Mouse (Mus musculus) CH12.LX (cell line): ENCODE measurements at regions not wholly inside any gene's neighbourhood (a gene's known extent, or its start where the extent isn't known, plus 50 kb on each side); places are given as distances from the start of the nearest gene placed in this dataset.

Experiments
- DNase-seq: peaks from one replicate; pipeline ENCODE4 v3.0.0-alpha.2; 2013; ENCODE audit errors: extremely low read depth
- H3K27ac ChIP-seq: 2 replicates; pipeline ENCODE4 v1.5.1; 2012; ENCODE audit warnings: low read depth, mild to moderate bottlenecking, control low read depth, moderate library complexity; ENCODE audit not compliant: insufficient read depth
- H3K27me3 ChIP-seq: replicated peaks from 2 replicates; pipeline ENCODE3; 2012; ENCODE audit warnings: inconsistent platforms
- H3K36me3 ChIP-seq, 2 experiments: replicated peaks in 1 of 2; 2 replicates each; pipeline versions ENCODE3 to v1.6.1; 2012; ENCODE audit warnings: inconsistent platforms in 1 of 2, low read length in 1 of 2, mild to moderate bottlenecking in 1 of 2, mixed read lengths in 1 of 2, moderate library complexity in 1 of 2; ENCODE audit not compliant: control insufficient read depth in 1 of 2, insufficient read depth in 1 of 2
- H3K4me1 ChIP-seq, 2 experiments: 2 replicates each; pipeline ENCODE4 v1.6.1; 2012; ENCODE audit warnings: inconsistent platforms in 1 of 2, moderate library complexity in 1 of 2; ENCODE audit not compliant: insufficient read depth in 2 of 2, control insufficient read depth in 1 of 2
- H3K4me2 ChIP-seq: 2 replicates; pipeline ENCODE4 v1.6.1; 2012; ENCODE audit warnings: low read depth, mild to moderate bottlenecking, control low read depth; ENCODE audit not compliant: poor library complexity, insufficient read depth, severe bottlenecking
- H3K4me3 ChIP-seq, 3 experiments: fragments of 150-350 bp in 1 of 3; sonication (generic) in 1 of 3; replicated peaks in 1 of 3; 2 replicates each; pipeline versions ENCODE3 to v1.5.1; 2011 to 2012; ENCODE audit warnings: low read depth in 2 of 3, low read length in 2 of 3, mild to moderate bottlenecking in 2 of 3, moderate library complexity in 2 of 3, control low read depth in 1 of 3, improper control_type of control experiment in 1 of 3, inconsistent platforms in 1 of 3, mixed read lengths in 1 of 3; ENCODE audit not compliant: poor library complexity in 1 of 3
- H3K79me2 ChIP-seq: replicated peaks from 2 replicates; pipeline ENCODE4 v1.6.1; 2012; ENCODE audit warnings: mild to moderate bottlenecking, moderate library complexity; ENCODE audit not compliant: control insufficient read depth, poor library complexity, insufficient read depth, severe bottlenecking; ENCODE audit errors: extremely low read depth
- H3K9ac ChIP-seq: 2 replicates; pipeline ENCODE4 v1.6.1; 2012; ENCODE audit warnings: low read depth, mild to moderate bottlenecking, control low read depth, moderate library complexity; ENCODE audit not compliant: insufficient read depth
- H3K9me3 ChIP-seq: replicated peaks from 2 replicates; pipeline ENCODE3; 2012; ENCODE audit warnings: low read length, inconsistent platforms, mixed read lengths
- CHD2 ChIP-seq: IDR thresholded peaks from 2 replicates; pipeline ENCODE4 v1.6.1; 2011; ENCODE audit warnings: low read length, improper control_type of control experiment
- CTCF ChIP-seq, 2 experiments: IDR thresholded peaks in 1 of 2; conservative IDR thresholded peaks in 1 of 2; 2 replicates each; pipeline ENCODE4 v1.5.1; 2011 to 2012; ENCODE audit warnings: low read depth in 2 of 2, low read length in 2 of 2, improper control_type of control experiment in 1 of 2, inconsistent platforms in 1 of 2, mild to moderate bottlenecking in 1 of 2, moderate library complexity in 1 of 2
- ELF1 ChIP-seq: IDR thresholded peaks from 2 replicates; pipeline ENCODE4 v1.6.1; 2014; ENCODE audit warnings: low read depth, mild to moderate bottlenecking, inconsistent platforms, low read length, improper control_type of control experiment
- EP300 ChIP-seq: IDR thresholded peaks from 2 replicates; pipeline ENCODE4 v1.6.1; 2011; ENCODE audit warnings: low read length, improper control_type of control experiment
- GABPA ChIP-seq: IDR thresholded peaks from 2 replicates; pipeline ENCODE4 v1.6.1; 2012; ENCODE audit warnings: low read depth, low read length, improper control_type of control experiment, inconsistent platforms; ENCODE audit not compliant: insufficient replicate concordance
- JUN ChIP-seq: IDR thresholded peaks from 2 replicates; pipeline ENCODE4 v1.6.1; 2011; ENCODE audit warnings: low read depth, mild to moderate bottlenecking, low read length, improper control_type of control experiment, moderate library complexity; ENCODE audit not compliant: insufficient read depth
- JUND ChIP-seq: conservative IDR thresholded peaks from 2 replicates; pipeline ENCODE4 v1.6.1; 2011; ENCODE audit warnings: low read depth, low read length, improper control_type of control experiment
- KAT2A ChIP-seq: IDR thresholded peaks from 2 replicates; pipeline ENCODE4 v1.6.1; 2012; ENCODE audit warnings: low read length, improper control_type of control experiment, inconsistent platforms; ENCODE audit not compliant: insufficient replicate concordance
- MAFK ChIP-seq: IDR thresholded peaks from 2 replicates; pipeline ENCODE4 v1.6.1; 2011; ENCODE audit warnings: low read length, improper control_type of control experiment; ENCODE audit not compliant: insufficient replicate concordance
- MAX ChIP-seq: IDR thresholded peaks from 2 replicates; pipeline ENCODE4 v1.6.1; 2011; ENCODE audit warnings: low read length, improper control_type of control experiment
- MAZ ChIP-seq: IDR thresholded peaks from 2 replicates; pipeline ENCODE4 v1.6.1; 2012; ENCODE audit warnings: low read depth, mild to moderate bottlenecking, inconsistent platforms, low read length, improper control_type of control experiment, moderate library complexity
- MXI1 ChIP-seq: IDR thresholded peaks from 2 replicates; pipeline ENCODE4 v1.6.1; 2011; ENCODE audit warnings: mild to moderate bottlenecking, low read depth, low read length, improper control_type of control experiment
- NELFE ChIP-seq: IDR thresholded peaks from 2 replicates; pipeline ENCODE4 v1.6.1; 2011; ENCODE audit warnings: low read depth, low read length, improper control_type of control experiment
- POLR2AphosphoS2 ChIP-seq: IDR thresholded peaks from 2 replicates; pipeline ENCODE4 v1.6.1; 2011; ENCODE audit warnings: low read depth, low read length, improper control_type of control experiment
- RCOR1 ChIP-seq: conservative IDR thresholded peaks from 2 replicates; pipeline ENCODE4 v1.6.1; 2012; ENCODE audit warnings: low read depth, mild to moderate bottlenecking, inconsistent platforms, low read length, improper control_type of control experiment
- SIN3A ChIP-seq: IDR thresholded peaks from 2 replicates; pipeline ENCODE4 v1.6.1; 2012; ENCODE audit warnings: low read length, improper control_type of control experiment, inconsistent platforms
- SMC3 ChIP-seq: IDR thresholded peaks from 2 replicates; pipeline ENCODE4 v1.6.1; 2011; ENCODE audit warnings: low read depth, low read length, improper control_type of control experiment
- TCF12 ChIP-seq: IDR thresholded peaks from 2 replicates; pipeline ENCODE4 v1.6.1; 2014; ENCODE audit warnings: low read depth, mild to moderate bottlenecking, inconsistent platforms, low read length, improper control_type of control experiment
- UBTF ChIP-seq: IDR thresholded peaks from 2 replicates; pipeline ENCODE4 v1.6.1; 2012; ENCODE audit warnings: low read depth, mild to moderate bottlenecking, inconsistent platforms, low read length, improper control_type of control experiment, moderate library complexity
- USF1 ChIP-seq: IDR thresholded peaks from 2 replicates; pipeline ENCODE4 v1.6.1; 2014; ENCODE audit warnings: low read depth, mild to moderate bottlenecking, inconsistent platforms, low read length, improper control_type of control experiment
- ZKSCAN1 ChIP-seq: IDR thresholded peaks from 2 replicates; pipeline ENCODE4 v1.6.1; 2012; ENCODE audit warnings: low read depth, inconsistent platforms, low read length, improper control_type of control experiment, borderline replicate concordance
- dilution Hi-C: fragments of 300-500 bp; cut with MboI; formaldehyde crosslinking; loops from 2 replicates; pipeline ENCODE4 v1.14.3; 2020; ENCODE audit warnings: low sequenced_read_pairs; ENCODE audit not compliant: extremely low pct_unique_long_range_greater_than_20kb, extremely low pct_ligation_motif_present
- in situ Hi-C: fragments of 300-500 bp; cut with MboI; formaldehyde crosslinking; loops from 3 replicates; pipeline ENCODE4 v1.14.3; 2019; ENCODE audit warnings: low sequenced_read_pairs, low pct_ligation_motif_present, low pct_unique_long_range_greater_than_20kb, mixed read lengths

DNA sequence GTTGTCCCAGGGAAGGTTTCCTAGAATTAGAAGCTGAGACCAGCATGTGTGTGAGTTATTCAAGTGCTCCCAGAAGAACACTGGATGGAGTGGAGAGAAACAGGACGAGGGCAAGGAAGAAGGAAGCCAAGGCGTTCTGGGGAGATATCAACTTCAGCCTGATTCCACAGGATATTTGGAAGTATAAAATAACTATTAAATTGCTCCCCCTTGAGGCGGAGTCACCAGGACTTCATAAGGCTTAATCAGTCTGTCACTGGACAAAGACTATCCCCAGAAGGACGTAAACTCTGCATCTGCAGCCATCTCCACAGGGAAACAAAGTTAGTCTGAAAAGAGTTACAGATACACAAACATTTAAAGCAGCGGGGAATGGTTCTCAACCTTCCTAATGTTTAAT is 103.9 kb upstream of the Mb21d2 start:
- no peaks in the 10 kb centered on the region for H3K4me1 ChIP-seq
- H3K27ac ChIP-seq, result no peak overlapping the region
- dilution Hi-C loops, result no loop called here
- no peaks in the 10 kb centered on the region for H3K79me2 ChIP-seq
- in situ Hi-C loops, result no loop called here
- H3K9me3 ChIP-seq, result peaks cover 73% of the 10 kb centered on the region
- no peak overlapping the region for H3K4me3 ChIP-seq
- H3K27me3 ChIP-seq, result no peaks in the 10 kb centered on the region
- no peak for TF ChIP-seq GABPA
- no peak for TF ChIP-seq MAX
- no peak for TF ChIP-seq MAZ
- no peak for TF ChIP-seq RCOR1
- no peak for TF ChIP-seq POLR2AphosphoS2
- no peak for TF ChIP-seq ZKSCAN1
- TF ChIP-seq ELF1, result no peak
- no peak for TF ChIP-seq CTCF (conservative IDR thresholded peaks at IDR 0.05 in 1 of 2, IDR thresholded peaks at IDR 0.05 in 1 of 2; ENCODE audit: low read depth in 2 of 2, low read length in 2 of 2)
- no peak for TF ChIP-seq SMC3
- no peak overlapping the region for H3K4me2 ChIP-seq
- no peak overlapping the region for H3K9ac ChIP-seq
- DNase-seq, result no peak
- H3K36me3 ChIP-seq, result no peaks in the 10 kb centered on the region

- H3K4me1 ChIP-seq, result no peaks in the 10 kb centered on the region
- in situ Hi-C loops (no loop called here), dilution Hi-C loops (no loop called here)
- H3K36me3 ChIP-seq, result no peaks in the 10 kb centered on the region
- peaks cover 70% of the 10 kb centered on the region for H3K9me3 ChIP-seq
- H3K4me2 ChIP-seq, result no peak overlapping the region
- no peak overlapping the region for H3K9ac ChIP-seq
- H3K4me3 ChIP-seq, result no peak overlapping the region
- no peak overlapping the region for H3K27ac ChIP-seq
- DNase-seq, result no peak
- no peaks in the 10 kb centered on the region for H3K79me2 ChIP-seq
- TF ChIP-seq TCF12 (no peak), ZKSCAN1 (no peak), JUND (no peak), CHD2 (no peak), USF1 (no peak)
- H3K27me3 ChIP-seq, result no peaks in the 10 kb centered on the region
These were observed 98.4 kb upstream of the Mb21d2 start for GRCm38 (mm10) chr16:29027856-29028255.

DNA sequence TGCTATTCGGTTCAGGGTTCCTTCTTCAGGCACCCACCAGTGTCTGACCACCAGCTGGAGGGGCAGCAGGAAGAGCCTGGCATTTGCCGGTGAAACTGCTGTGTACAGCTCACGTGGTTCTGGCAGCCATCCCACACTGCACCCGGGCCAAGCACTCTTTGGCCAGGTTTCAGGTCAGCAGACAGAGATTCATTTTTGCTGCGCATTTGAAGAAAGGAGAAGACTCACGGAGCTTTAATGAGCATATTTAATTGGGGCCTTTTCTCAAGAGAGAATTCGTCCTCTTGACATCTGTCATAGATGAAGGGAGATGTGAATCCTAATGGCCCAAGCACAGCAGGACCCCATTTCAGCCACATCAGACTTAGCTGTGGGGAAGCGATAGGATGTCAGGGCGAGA is 71.8 kb upstream of the Mb21d2 start:
- Histone ChIP-seq H3K9me3 (peaks cover 73% of the 10 kb centered on the region), H3K4me1 (no peaks in the 10 kb centered on the region), H3K9ac (no peak overlapping the region)
- dilution Hi-C loops, result no loop called here
- in situ Hi-C loops, result no loop called here
- no peak for TF ChIP-seq NELFE
- TF ChIP-seq MAFK, result no peak
- no peak for TF ChIP-seq JUND
- TF ChIP-seq MXI1, result no peak
- no peak for TF ChIP-seq SIN3A
- TF ChIP-seq POLR2AphosphoS2, result no peak
- TF ChIP-seq EP300, result no peak
- TF ChIP-seq JUN, result no peak
- no peak for TF ChIP-seq UBTF
- no peak for TF ChIP-seq KAT2A
- TF ChIP-seq, all 38 proteins: peak for 0
- peak overlapping the region in 1 of 3 experiments; percentile 2 for H3K4me3 ChIP-seq
- no peaks in the 10 kb centered on the region for H3K36me3 ChIP-seq
- no peak overlapping the region for H3K27ac ChIP-seq
- H3K4me2 ChIP-seq, result no peak overlapping the region
- H3K27me3 ChIP-seq, result no peaks in the 10 kb centered on the region
- no peaks in the 10 kb centered on the region; the same call in 1 of the 2 replicates for H3K79me2 ChIP-seq
- DNase-seq, result no peak
